Mouse (Mus musculus): Measurements from ENCODE around the gene AC131692.1. TPM values are rescaled to one million over a fixed set of nuclear protein-coding genes. Genes with fewer than 3 reads are reported as not detected.

The AC131692.1 gene
- total RNA-seq, 2 experiments from 2014 or later, result not detected

- DNase-seq, result no peak
- intact Hi-C loops (cut with DNase I), result no loop called here
Observed at GRCm38 (mm10) chr19:6144842-6145241, 50.6 kb downstream of the AC131692.1 start.

Small RNA genes within 50 kb of the gene (microRNA-seq; reads per million reads assigned to microRNA genes)
- 2.7 reads per million for gene Mir6988

Other genes starting within 250 kb of the AC131692.1 start
- gene Frmd8, start 219.1 kb upstream of the AC131692.1 start, total RNA-seq (2021), result 10 to 100 TPM; 12.1 to 13.4 TPM
- gene Slc25a45, start 216.6 kb upstream of the AC131692.1 start, total RNA-seq (2021), result 1 to 10 TPM; 1.4 to 2.0 TPM
- 10 to 100 TPM; 10.2 to 11.7 TPM for gene Tigd3, start 200.3 kb upstream of the AC131692.1 start, total RNA-seq (2021)
- 10 to 100 TPM; 76.1 to 84.1 TPM for gene Dpf2, start 181.4 kb upstream of the AC131692.1 start, total RNA-seq (2021)
- 10 to 100 TPM; 11.2 to 14.2 TPM for gene Cdc42ep2, start 169.6 kb upstream of the AC131692.1 start, total RNA-seq (2021)
- gene Pola2, start 130.2 kb upstream of the AC131692.1 start, total RNA-seq (2021), result 10 to 100 TPM; 14.3 to 16.4 TPM
- not detected for gene Slc22a20, start 108.3 kb upstream of the AC131692.1 start, total RNA-seq (2021)
- gene Capn1, start 78.5 kb upstream of the AC131692.1 start, total RNA-seq (2021), result 10 to 100 TPM; 12.1 to 14.2 TPM
- 10 to 100 TPM; 38.6 to 39.4 TPM for gene Syvn1, start 47.8 kb upstream of the AC131692.1 start, total RNA-seq (2021)
- gene Mrpl49, start 36.6 kb upstream of the AC131692.1 start, total RNA-seq (2021), result 10 to 100 TPM; 41.2 to 41.4 TPM
- gene Fau, start 36.6 kb upstream of the AC131692.1 start, total RNA-seq (2021), result 100 to 1,000 TPM; 874 to 875 TPM
- 10 to 100 TPM; 25.1 to 27.5 TPM for gene Znhit2, start 33.2 kb upstream of the AC131692.1 start, total RNA-seq (2021)
- gene Tm7sf2, start 26.0 kb upstream of the AC131692.1 start, total RNA-seq (2021), result 10 to 100 TPM; 69.0 to 71.2 TPM
- gene Vps51, start 17.2 kb upstream of the AC131692.1 start, total RNA-seq (2021), result 10 to 100 TPM; 96.6 to 96.8 TPM
- gene Tmem262, start 14.4 kb upstream of the AC131692.1 start, total RNA-seq (2021), result not detected
- gene Gm28374, start 12.2 kb upstream of the AC131692.1 start, total RNA-seq (2021), result 1 to 10 TPM; 1.1 TPM
- 10 to 100 TPM; 50.9 to 51.5 TPM for gene Zfpl1, start 9.5 kb upstream of the AC131692.1 start, total RNA-seq (2021)
- gene Cdca5, start 9.4 kb upstream of the AC131692.1 start, total RNA-seq (2021), result 1 to 10 TPM; 1.5 to 3.0 TPM
- gene Naaladl1, start 11.4 kb downstream of the AC131692.1 start, total RNA-seq (2021), result under 1 TPM; 0.14 to 0.32 TPM
- 10 to 100 TPM; 25.4 to 25.9 TPM for gene Sac3d1, start 24.2 kb downstream of the AC131692.1 start, total RNA-seq (2021)
- 10 to 100 TPM; 36.0 to 41.2 TPM for gene Snx15, start 33.9 kb downstream of the AC131692.1 start, total RNA-seq (2021)
- gene Batf2, start 46.6 kb downstream of the AC131692.1 start, total RNA-seq (2021), result not detected
- gene Arl2, start 47.1 kb downstream of the AC131692.1 start, total RNA-seq (2021), result 10 to 100 TPM; 54.3 to 62.5 TPM
- gene Majin, start 90.0 kb downstream of the AC131692.1 start, total RNA-seq (2021), result not detected
- not detected for gene Gpha2, start 132.0 kb downstream of the AC131692.1 start, total RNA-seq (2021)
- gene Ppp2r5b, start 141.5 kb downstream of the AC131692.1 start, total RNA-seq (2021), result 100 to 1,000 TPM; 189 to 193 TPM
- 10 to 100 TPM; 29.3 to 29.7 TPM for gene Atg2a, start 147.2 kb downstream of the AC131692.1 start, total RNA-seq (2021)
- 10 to 100 TPM; 87.1 to 87.7 TPM for gene Ehd1, start 182.3 kb downstream of the AC131692.1 start, total RNA-seq (2021)
- gene Cdc42bpg, start 212.0 kb downstream of the AC131692.1 start, total RNA-seq (2021), result 1 to 10 TPM; 5.0 to 5.7 TPM
- gene Men1, start 240.6 kb downstream of the AC131692.1 start, total RNA-seq (2021), result 10 to 100 TPM; 81.1 to 81.4 TPM
- 100 to 1,000 TPM in 1 of 2 experiments, 10 to 100 TPM in 1; 91.7 to 102 TPM for gene Map4k2, start 246.7 kb downstream of the AC131692.1 start, total RNA-seq (2021)